Mouse (Mus musculus) large intestine, adult 2 months (tissue): ENCODE results near the gene Gyg. TPM values are rescaled to one million over a fixed set of nuclear protein-coding genes. Genes with fewer than 3 reads are reported as not detected.
A peak's percentile ranks its signal among the peaks of the same experiment; 100 is the strongest.

Experiments
- DNase-seq: peaks from one replicate; pipeline ENCODE4 v3.0.0-alpha.2; 2012; ENCODE audit warnings: low read depth, low spot score
- WGBS: fragments of 180-500 bp; shearing (Covaris S2); methylation state at CpG from one replicate; pipeline ENCODE4 v1.1.7; 2018; 5-methylcytosine and 5-hydroxymethylcytosine counted together
- polyA plus RNA-seq: library from polyadenylated mRNA; depleted of rRNA; stranded (reverse); fragments of >200 nt; gene quantifications from 2 replicates; pipeline ENCODE4 v1.2.3, GENCODE M21; 2012; rRNA removed

Gyg gene
- 15.0 and 15.6 TPM in 2 replicates for polyA plus RNA-seq

GRCm38 (mm10) chr3:20154531-20155367 lies at the start of gene Gyg:
Gene Gyg, minus strand, starts transcription at chr3:20155317.
- peak; percentile 28 for DNase-seq
- 1% methylated on average over 73 of the region's 73 CpGs for WGBS

GRCm38 (mm10) chr3:20198869-20199268 lies 43.8 kb upstream of the Gyg start:
- 21% methylated on average over 6 of the region's 6 CpGs for WGBS
- DNase-seq: peak; percentile 14

- no peak for DNase-seq
Observed at GRCm38 (mm10) chr3:20197878-20198277, 42.8 kb upstream of the Gyg start.

GRCm38 (mm10) chr3:20188976-20189675 lies 34.0 kb upstream of the Gyg start:
- 51% methylated on average over 5 of the region's 5 CpGs for WGBS
- DNase-seq: no peak

More at GRCm38 (mm10) chr3:20197878-20198277, 42.8 kb upstream of the Gyg start:
- WGBS: 71% methylated on average over 10 of the region's 10 CpGs

GRCm38 (mm10) chr3:20172394-20172793 lies 17.3 kb upstream of the Gyg start:
- 91% methylated on average over 6 of the region's 6 CpGs for WGBS
- DNase-seq: no peak

GRCm38 (mm10) chr3:20167487-20167886 lies 12.4 kb upstream of the Gyg start:
- WGBS: 85% methylated on average over 1 of the region's 1 CpGs
- DNase-seq: no peak

- 86% methylated on average over 6 of the region's 6 CpGs for WGBS
- no peak for DNase-seq
Observed at GRCm38 (mm10) chr3:20155476-20155875, 359 bp upstream of the Gyg start.

GRCm38 (mm10) chr3:20151651-20152050 lies 3.5 kb downstream of the Gyg start:
- WGBS: 92% methylated on average over 3 of the region's 3 CpGs
- DNase-seq: no peak

- 97% methylated on average over 2 of the region's 2 CpGs for WGBS
- DNase-seq: no peak
Observed at GRCm38 (mm10) chr3:20150511-20150910, 4.6 kb downstream of the Gyg start.

GRCm38 (mm10) chr3:20147647-20148046 lies 7.5 kb downstream of the Gyg start:
- WGBS: 93% methylated on average over 5 of the region's 5 CpGs
- no peak for DNase-seq

- 89% methylated on average over 7 of the region's 7 CpGs for WGBS
- DNase-seq: no peak
Observed at GRCm38 (mm10) chr3:20146884-20147395, 8.2 kb downstream of the Gyg start.

GRCm38 (mm10) chr3:20145696-20146113 lies 9.4 kb downstream of the Gyg start:
- DNase-seq: no peak
- WGBS: 90% methylated on average over 1 of the region's 1 CpGs

GRCm38 (mm10) chr3:20144401-20144800 lies 10.7 kb downstream of the Gyg start:
- 62% methylated on average over 2 of the region's 2 CpGs for WGBS

GRCm38 (mm10) chr3:20143726-20144125 lies 11.4 kb downstream of the Gyg start:
- DNase-seq: no peak
- 87% methylated on average over 3 of the region's 3 CpGs for WGBS

More at GRCm38 (mm10) chr3:20144401-20144800, 10.7 kb downstream of the Gyg start:
- no peak for DNase-seq

GRCm38 (mm10) chr3:20142576-20142975 lies 12.5 kb downstream of the Gyg start:
- DNase-seq: no peak
- 60% methylated on average over 3 of the region's 3 CpGs for WGBS

- no peak for DNase-seq
- 89% methylated on average over 2 of the region's 2 CpGs for WGBS
Observed at GRCm38 (mm10) chr3:20142101-20142500, 13.0 kb downstream of the Gyg start.

GRCm38 (mm10) chr3:20141679-20142078 lies 13.4 kb downstream of the Gyg start:
- WGBS: 47% methylated on average over 1 of the region's 1 CpGs
- peak; percentile 44 for DNase-seq

- peak; percentile 8 for DNase-seq
Observed at GRCm38 (mm10) chr3:20141240-20141639, 13.9 kb downstream of the Gyg start.

GRCm38 (mm10) chr3:20136868-20137581 lies 18.1 kb downstream of the Gyg start:
- no peak for DNase-seq
- WGBS: 90% methylated on average over 9 of the region's 9 CpGs

GRCm38 (mm10) chr3:20134545-20134944 lies 20.6 kb downstream of the Gyg start:
- 82% methylated on average over 3 of the region's 3 CpGs for WGBS
- DNase-seq: no peak
